Mouse (Mus musculus) heart, adult 2 months (tissue): ENCODE measurements around the gene Rad51d.

ENCODE experiments used
- CTCF ChIP-seq: fragments of 200-600 bp; IDR thresholded peaks from 2 replicates; pipeline ENCODE4 v1.8.1; 2022; ENCODE audit warnings: antibody characterized with exemption, mild to moderate bottlenecking, moderate library complexity
- POLR2A ChIP-seq: fragments of 200-500 bp; IDR thresholded peaks from 2 replicates; pipeline ENCODE4 v1.6.1; 2011; ENCODE audit warnings: mild to moderate bottlenecking, low read depth, low read length, control low read depth; ENCODE audit not compliant: insufficient read depth

- no peak for TF ChIP-seq POLR2A
- TF ChIP-seq CTCF: no peak
Observed at GRCm38 (mm10) chr11:82846938-82847337, 43.5 kb downstream of the Rad51d start.
